Mouse (Mus musculus): ENCODE data around the gene Sntg2. TPM values are rescaled to one million over a fixed set of nuclear protein-coding genes. Genes with fewer than 3 reads are reported as not detected.

The Sntg2 gene
- not detected in 2 replicates for polyA plus RNA-seq (2012; ENCODE audit: insufficient read depth, low replicate concordance)

DNA sequence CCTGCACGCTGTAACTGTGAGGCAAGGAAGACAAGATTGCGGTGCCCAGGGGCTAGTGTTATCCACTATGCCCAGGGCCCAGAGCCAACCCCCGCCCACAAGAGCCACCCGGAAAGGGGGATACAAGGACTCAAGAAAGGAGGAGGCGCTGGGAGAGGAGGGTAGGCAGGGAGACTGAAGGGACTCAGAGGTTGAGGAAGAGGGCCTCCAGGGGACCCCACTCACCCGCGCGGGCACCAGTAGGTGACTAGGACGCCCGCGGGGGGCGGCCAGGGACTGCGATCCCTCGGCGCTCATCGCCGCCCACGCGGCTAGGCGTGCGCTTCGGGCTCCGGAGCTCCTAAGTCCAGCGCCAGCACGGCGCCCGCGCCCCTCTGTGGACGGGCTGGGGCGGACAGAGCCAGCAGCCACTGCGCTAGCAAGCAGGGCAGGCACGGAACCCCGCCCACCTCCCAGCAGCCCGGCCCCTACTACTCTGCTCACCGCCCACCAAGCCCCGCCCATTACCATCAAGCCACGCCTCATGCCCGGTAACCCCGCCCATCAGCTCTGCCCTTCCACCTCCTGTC is at the start of gene Sntg2:
TSS of gene Sntg2 (minus strand) at position 443 of the 569 bp plus-strand sequence.
- Histone ChIP-seq H3K4me3 (replicated peaks) (peak within 1 kb of the TSS; percentile 78), H3K4me1 (peaks cover 9% of the 10 kb centered on the region)
- no peak for TF ChIP-seq FLI1 (IDR thresholded peaks at IDR 0.05; ENCODE audit: low read length)

DNA sequence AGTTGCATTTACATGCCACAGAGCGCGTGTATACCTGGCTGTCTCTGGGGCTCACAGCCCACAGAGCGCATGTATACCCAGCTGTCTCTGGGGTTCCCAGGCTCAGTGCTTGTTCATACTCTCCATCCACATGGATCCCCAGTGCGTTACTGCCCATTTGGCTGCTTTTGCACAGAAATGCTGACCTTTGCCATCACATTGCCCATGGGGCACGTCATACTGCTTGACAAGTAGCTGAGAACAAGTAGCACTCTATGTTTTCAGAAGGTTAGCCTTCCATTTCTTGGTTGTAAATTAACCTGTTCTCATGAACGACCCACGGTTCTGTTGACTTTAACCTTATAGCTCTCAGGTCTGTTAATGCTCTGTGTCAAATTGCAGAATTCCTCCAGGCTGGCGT is 43.4 kb upstream of the Sntg2 start:
- Histone ChIP-seq H3K27me3 (replicated peaks) (no peaks in the 10 kb centered on the region), H3K4me3 (replicated peaks) (no peak overlapping the region), H3K4me1 (no peaks in the 10 kb centered on the region), H3K9me3 (peaks cover 6% of the 10 kb centered on the region; the same call in 1 of the 2 replicates), H3K36me3 (replicated peaks; ENCODE audit: low read length) (no peaks in the 10 kb centered on the region)
- TF ChIP-seq FLI1 (IDR thresholded peaks at IDR 0.05; ENCODE audit: low read length): no peak
- no peak for TF ChIP-seq GATA1 (IDR thresholded peaks at IDR 0.05; ENCODE audit: borderline replicate concordance, low read length)

More for the DNA sequence above, at the start of gene Sntg2:
- H3K27me3 ChIP-seq (replicated peaks): peaks cover 13% of the 10 kb centered on the region
- H3K36me3 ChIP-seq (replicated peaks; ENCODE audit: low read length): no peaks in the 10 kb centered on the region
- no peaks in the 10 kb centered on the region for H3K9me3 ChIP-seq

DNA sequence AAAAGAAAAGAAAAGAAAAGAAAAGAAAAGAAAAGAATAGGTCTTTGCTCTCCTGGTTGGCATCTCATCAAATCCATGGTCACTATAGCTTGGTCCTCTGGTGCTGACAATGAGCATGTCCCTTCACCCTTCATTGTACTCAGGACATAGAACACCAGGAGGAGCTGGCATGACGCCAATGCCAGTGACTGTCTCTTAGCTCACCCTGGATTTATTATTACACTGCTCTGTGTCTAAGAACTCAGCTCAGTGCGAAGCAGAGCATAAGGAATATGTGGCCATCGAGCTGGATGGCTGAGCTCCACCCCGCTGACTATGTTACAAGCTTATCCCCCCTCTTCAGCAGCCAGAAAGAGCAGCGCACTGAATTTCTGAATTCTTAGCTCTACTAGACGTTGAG is 42.8 kb upstream of the Sntg2 start:
- Histone ChIP-seq H3K9me3 (peaks cover 6% of the 10 kb centered on the region; the same call in 1 of the 2 replicates), H3K4me3 (replicated peaks) (no peak overlapping the region), H3K27me3 (replicated peaks) (no peaks in the 10 kb centered on the region), H3K4me1 (no peaks in the 10 kb centered on the region), H3K36me3 (replicated peaks; ENCODE audit: low read length) (no peaks in the 10 kb centered on the region)
- TF ChIP-seq GATA1 (IDR thresholded peaks at IDR 0.05; ENCODE audit: borderline replicate concordance, low read length) (no peak), FLI1 (IDR thresholded peaks at IDR 0.05; ENCODE audit: low read length) (no peak)

- TF ChIP-seq GATA1 (IDR thresholded peaks at IDR 0.05; ENCODE audit: borderline replicate concordance, low read length): no peak
- no peak for TF ChIP-seq FLI1 (IDR thresholded peaks at IDR 0.05; ENCODE audit: low read length)
- Histone ChIP-seq H3K36me3 (replicated peaks; ENCODE audit: low read length) (no peaks in the 10 kb centered on the region), H3K9me3 (peaks cover 6% of the 10 kb centered on the region; the same call in 1 of the 2 replicates), H3K4me3 (replicated peaks) (no peak overlapping the region), H3K4me1 (no peaks in the 10 kb centered on the region), H3K27me3 (replicated peaks) (no peaks in the 10 kb centered on the region)
These were observed 29.5 kb upstream of the Sntg2 start for GRCm38 (mm10) chr12:30402651-30403050.

- H3K27me3 ChIP-seq (replicated peaks): no peaks in the 10 kb centered on the region
- H3K4me3 ChIP-seq (replicated peaks): no peak overlapping the region
- H3K4me1 ChIP-seq: no peaks in the 10 kb centered on the region
- no peaks in the 10 kb centered on the region for H3K36me3 ChIP-seq (replicated peaks; ENCODE audit: low read length)
- peaks cover 6% of the 10 kb centered on the region; the same call in 1 of the 2 replicates for H3K9me3 ChIP-seq
- TF ChIP-seq FLI1 (IDR thresholded peaks at IDR 0.05; ENCODE audit: low read length) (no peak), GATA1 (IDR thresholded peaks at IDR 0.05; ENCODE audit: borderline replicate concordance, low read length) (no peak)
These were observed 27.4 kb upstream of the Sntg2 start for GRCm38 (mm10) chr12:30400531-30400930.

GRCm38 (mm10) chr12:30400114-30400513 is 26.9 kb upstream of the Sntg2 start:
- Histone ChIP-seq H3K27me3 (replicated peaks) (no peaks in the 10 kb centered on the region), H3K4me1 (no peaks in the 10 kb centered on the region), H3K4me3 (replicated peaks) (no peak overlapping the region), H3K36me3 (replicated peaks; ENCODE audit: low read length) (no peaks in the 10 kb centered on the region), H3K9me3 (peaks cover 6% of the 10 kb centered on the region; the same call in 1 of the 2 replicates)
- no peak for TF ChIP-seq GATA1 (IDR thresholded peaks at IDR 0.05; ENCODE audit: borderline replicate concordance, low read length)
- no peak for TF ChIP-seq FLI1 (IDR thresholded peaks at IDR 0.05; ENCODE audit: low read length)

GRCm38 (mm10) chr12:30372293-30372692 is 882 bp downstream of the Sntg2 start:
- no peaks in the 10 kb centered on the region for H3K36me3 ChIP-seq (replicated peaks; ENCODE audit: low read length)
- no peak overlapping the region for H3K4me3 ChIP-seq (replicated peaks)
- TF ChIP-seq FLI1 (IDR thresholded peaks at IDR 0.05; ENCODE audit: low read length): no peak
- TF ChIP-seq GATA1 (IDR thresholded peaks at IDR 0.05; ENCODE audit: borderline replicate concordance, low read length): no peak

GRCm38 (mm10) chr12:30369786-30370185 is 3.4 kb downstream of the Sntg2 start:
- Histone ChIP-seq H3K4me3 (replicated peaks) (no peak overlapping the region), H3K27me3 (replicated peaks) (peaks cover 13% of the 10 kb centered on the region), H3K9me3 (no peaks in the 10 kb centered on the region), H3K36me3 (replicated peaks; ENCODE audit: low read length) (no peaks in the 10 kb centered on the region), H3K4me1 (peaks cover 9% of the 10 kb centered on the region)
- no peak for TF ChIP-seq FLI1 (IDR thresholded peaks at IDR 0.05; ENCODE audit: low read length)
- no peak for TF ChIP-seq GATA1 (IDR thresholded peaks at IDR 0.05; ENCODE audit: borderline replicate concordance, low read length)

More at GRCm38 (mm10) chr12:30372293-30372692, 882 bp downstream of the Sntg2 start:
- Histone ChIP-seq H3K4me1 (peaks cover 9% of the 10 kb centered on the region), H3K27me3 (replicated peaks) (peaks cover 13% of the 10 kb centered on the region), H3K9me3 (no peaks in the 10 kb centered on the region)

DNA sequence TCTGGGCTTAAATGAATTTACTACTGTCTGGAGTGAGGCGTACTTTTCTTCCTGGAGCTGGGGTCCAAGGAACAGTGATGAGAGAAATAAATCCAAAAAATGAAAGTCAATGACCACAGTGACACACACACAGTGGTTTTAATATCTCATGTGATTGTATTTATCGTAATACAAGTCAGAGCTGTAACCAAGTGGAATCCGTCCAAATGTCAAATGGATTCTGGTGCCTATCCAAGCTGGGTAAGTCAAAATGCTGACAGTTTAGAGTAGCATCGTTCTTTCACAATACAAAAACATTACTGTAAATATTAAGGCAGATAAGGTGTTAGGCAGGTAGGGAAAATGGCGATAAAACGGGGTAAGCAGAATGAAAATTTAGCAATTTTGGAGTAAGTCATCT is 4.0 kb downstream of the Sntg2 start:
- peaks cover 13% of the 10 kb centered on the region for H3K27me3 ChIP-seq (replicated peaks)
- TF ChIP-seq GATA1 (IDR thresholded peaks at IDR 0.05; ENCODE audit: borderline replicate concordance, low read length) (no peak), FLI1 (IDR thresholded peaks at IDR 0.05; ENCODE audit: low read length) (no peak)

GRCm38 (mm10) chr12:30362306-30362705 is 10.9 kb downstream of the Sntg2 start:
- TF ChIP-seq GATA1 (IDR thresholded peaks at IDR 0.05; ENCODE audit: borderline replicate concordance, low read length) (no peak), FLI1 (IDR thresholded peaks at IDR 0.05; ENCODE audit: low read length) (no peak)
- Histone ChIP-seq H3K9me3 (peaks cover 12% of the 10 kb centered on the region), H3K4me3 (replicated peaks) (no peak overlapping the region), H3K27me3 (replicated peaks) (no peaks in the 10 kb centered on the region), H3K4me1 (no peaks in the 10 kb centered on the region), H3K36me3 (replicated peaks; ENCODE audit: low read length) (no peaks in the 10 kb centered on the region)

More for the DNA sequence above, 4.0 kb downstream of the Sntg2 start:
- H3K36me3 ChIP-seq (replicated peaks; ENCODE audit: low read length): no peaks in the 10 kb centered on the region
- H3K4me3 ChIP-seq (replicated peaks): no peak overlapping the region
- H3K4me1 ChIP-seq: peaks cover 9% of the 10 kb centered on the region
- no peaks in the 10 kb centered on the region for H3K9me3 ChIP-seq

Measured in megakaryocyte, embryonic 14.5 days (primary cell).